Mouse (Mus musculus) forebrain, embryonic 16.5 days (tissue): ENCODE measurements around the gene Npvf. TPM values are rescaled to one million over a fixed set of nuclear protein-coding genes. Genes with fewer than 3 reads are reported as not detected.

Experiments
- ATAC-seq: fragments of 200-750 bp; cut with Nextera tagmentation; 2 replicates; pipeline ENCODE4 v1.8.0; 2017; ENCODE audit warnings: mild to moderate bottlenecking, moderate library complexity
- H3K27ac ChIP-seq: fragments of 300-500 bp; sonication (generic); 2 replicates; pipeline ENCODE4 v1.5.1; 2014; ENCODE audit warnings: low read length, control low read depth
- H3K27me3 ChIP-seq: fragments of 300-500 bp; sonication (generic); replicated peaks from 2 replicates; pipeline ENCODE4 v1.6.1; 2014; ENCODE audit warnings: low read length; ENCODE audit not compliant: control insufficient read depth, insufficient read depth
- H3K36me3 ChIP-seq: fragments of 300-500 bp; sonication (generic); 2 replicates; pipeline ENCODE4 v1.6.1; 2014; ENCODE audit not compliant: control insufficient read depth, insufficient read depth
- H3K4me1 ChIP-seq: fragments of 300-500 bp; sonication (generic); replicated peaks from 2 replicates; pipeline ENCODE4 v1.6.1; 2014; ENCODE audit warnings: low read length; ENCODE audit not compliant: control insufficient read depth, insufficient read depth
- H3K4me2 ChIP-seq: fragments of 300-500 bp; sonication (generic); 2 replicates; pipeline ENCODE4 v1.6.1; 2014; ENCODE audit warnings: mild to moderate bottlenecking, low read length, control low read depth
- H3K4me3 ChIP-seq: fragments of 300-500 bp; sonication (generic); replicated peaks from 2 replicates; pipeline ENCODE4 v1.5.1; 2014; ENCODE audit warnings: mild to moderate bottlenecking, low read length, control low read depth
- H3K9ac ChIP-seq: fragments of 300-500 bp; sonication (generic); replicated peaks from 2 replicates; pipeline ENCODE4 v1.6.1; 2014; ENCODE audit warnings: low read depth, low read length, control low read depth
- H3K9me3 ChIP-seq: fragments of 300-500 bp; sonication (generic); 2 replicates; pipeline ENCODE4 v1.6.1; 2016; ENCODE audit warnings: low read length; ENCODE audit not compliant: control insufficient read depth
- whole genome bisulfite sequencing: fragments of 180-500 bp; shearing (Covaris S2); extraction: QIAGEN DNeasy Blood & Tissue Kit; methylation state at CpG from one replicate; pipeline ENCODE4 v1.1.7; 2014; 5-methylcytosine and 5-hydroxymethylcytosine counted together
- polyA plus RNA-seq: library from polyadenylated mRNA; unstranded; fragments of >200 nt; fragmentation: Nextera tagmentation; extraction: Ambion mirVana; gene quantifications from 2 replicates; pipeline ENCODE4 v1.2.1, GENCODE M21; 2015

Gene Npvf
- polyA plus RNA-seq, 1 experiment from 2014 or later: not detected

GRCm38 (mm10) chr6:50666937-50667336 lies 12.7 kb upstream of the Npvf start:
- Histone ChIP-seq H3K27ac (no peak overlapping the region), H3K4me3 (no peak overlapping the region), H3K9me3 (no peaks in the 10 kb centered on the region), H3K27me3 (no peaks in the 10 kb centered on the region), H3K4me1 (peaks cover 6% of the 10 kb centered on the region), H3K4me2 (no peak overlapping the region), H3K36me3 (no peaks in the 10 kb centered on the region), H3K9ac (no peak overlapping the region)
- WGBS: 76% methylated on average over 5 of the region's 5 CpGs
- ATAC-seq: no peak

- WGBS: 87% methylated on average over 3 of the region's 3 CpGs
- H3K27me3 ChIP-seq: no peaks in the 10 kb centered on the region
- no peak overlapping the region for H3K4me2 ChIP-seq
- H3K4me3 ChIP-seq: no peak overlapping the region
- no peak overlapping the region for H3K27ac ChIP-seq
- no peak overlapping the region for H3K9ac ChIP-seq
- no peaks in the 10 kb centered on the region for H3K36me3 ChIP-seq
- no peaks in the 10 kb centered on the region for H3K9me3 ChIP-seq
- ATAC-seq: no peak
- H3K4me1 ChIP-seq: peaks cover 11% of the 10 kb centered on the region
Measured at GRCm38 (mm10) chr6:50665020-50665419, 10.8 kb upstream of the Npvf start.

DNA sequence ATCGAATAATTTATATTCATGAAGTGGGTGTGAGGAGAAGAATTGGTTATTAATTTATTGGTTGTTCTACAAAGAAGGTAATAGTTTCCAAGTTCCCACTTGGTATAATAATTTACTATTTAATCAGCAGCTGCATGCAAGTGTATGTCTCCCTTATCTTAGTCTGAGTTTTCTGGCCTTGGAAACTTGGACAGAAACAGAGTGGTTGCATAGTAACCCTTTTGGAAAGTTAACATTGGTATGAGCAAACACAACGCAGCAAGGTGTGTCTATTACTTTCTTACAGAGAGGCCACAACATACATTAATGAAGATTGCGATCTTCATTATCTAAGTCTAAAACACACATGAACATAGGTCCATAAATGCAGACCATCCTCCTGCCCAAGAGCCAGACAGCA lies 10.0 kb upstream of the Npvf start:
- WGBS: 90% methylated on average over 3 of the region's 3 CpGs
- no peak for ATAC-seq
- H3K4me2 ChIP-seq: no peak overlapping the region

GRCm38 (mm10) chr6:50662925-50663583 lies 8.8 kb upstream of the Npvf start:
- ATAC-seq: no peak
- WGBS: 79% methylated on average over 12 of the region's 12 CpGs
- peaks cover 13% of the 10 kb centered on the region for H3K4me1 ChIP-seq
- no peaks in the 10 kb centered on the region for H3K9me3 ChIP-seq
- no peak overlapping the region for H3K4me3 ChIP-seq
- H3K36me3 ChIP-seq: no peaks in the 10 kb centered on the region
- H3K27ac ChIP-seq: no peak overlapping the region
- no peak overlapping the region for H3K9ac ChIP-seq
- no peaks in the 10 kb centered on the region for H3K27me3 ChIP-seq
- H3K4me2 ChIP-seq: no peak overlapping the region

More for the DNA sequence above, 10.0 kb upstream of the Npvf start:
- Histone ChIP-seq H3K36me3 (no peaks in the 10 kb centered on the region), H3K27ac (no peak overlapping the region), H3K27me3 (no peaks in the 10 kb centered on the region), H3K4me1 (peaks cover 11% of the 10 kb centered on the region), H3K9me3 (no peaks in the 10 kb centered on the region), H3K4me3 (no peak overlapping the region), H3K9ac (no peak overlapping the region)

GRCm38 (mm10) chr6:50661729-50662128 lies 7.5 kb upstream of the Npvf start:
- peaks cover 13% of the 10 kb centered on the region for H3K4me1 ChIP-seq
- ATAC-seq: peak; percentile 51; the same call in 1 of the 2 replicates
- no peak overlapping the region for H3K27ac ChIP-seq
- no peak overlapping the region for H3K4me3 ChIP-seq
- H3K27me3 ChIP-seq: no peaks in the 10 kb centered on the region
- no peaks in the 10 kb centered on the region for H3K36me3 ChIP-seq
- no peak overlapping the region for H3K9ac ChIP-seq
- no peaks in the 10 kb centered on the region for H3K9me3 ChIP-seq
- 52% methylated on average over 7 of the region's 7 CpGs for WGBS
- H3K4me2 ChIP-seq: no peak overlapping the region

DNA sequence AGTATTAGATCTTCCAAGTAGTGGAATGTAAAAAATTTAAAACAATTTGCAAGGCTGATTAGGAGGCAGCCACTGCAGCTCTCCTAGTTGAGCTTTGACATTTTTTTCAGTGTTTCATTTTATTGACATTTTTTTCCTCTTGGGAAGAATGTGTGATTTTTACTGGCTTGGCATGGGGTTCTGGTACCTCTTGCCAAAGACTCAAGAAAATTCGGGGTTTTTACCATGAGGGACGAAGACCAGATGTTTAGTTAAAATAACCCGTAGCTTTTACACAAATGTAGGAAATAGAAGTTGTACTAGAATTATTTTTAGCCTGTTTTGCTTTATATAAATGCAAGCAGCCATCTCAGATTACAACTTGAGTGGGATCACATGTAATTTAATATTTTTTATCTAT lies 4.2 kb upstream of the Npvf start:
- H3K27ac ChIP-seq: no peak overlapping the region
- H3K4me2 ChIP-seq: no peak overlapping the region
- no peaks in the 10 kb centered on the region for H3K27me3 ChIP-seq
- H3K9ac ChIP-seq: no peak overlapping the region
- WGBS: 48% methylated on average over 3 of the region's 3 CpGs
- H3K4me3 ChIP-seq: no peak overlapping the region
- no peaks in the 10 kb centered on the region for H3K9me3 ChIP-seq
- peaks cover 16% of the 10 kb centered on the region for H3K4me1 ChIP-seq
- ATAC-seq: no peak
- H3K36me3 ChIP-seq: no peaks in the 10 kb centered on the region

- H3K4me2 ChIP-seq: no peak overlapping the region
- peak; percentile 61; the same call in 1 of the 2 replicates for ATAC-seq
- H3K27me3 ChIP-seq: no peaks in the 10 kb centered on the region
- H3K36me3 ChIP-seq: no peaks in the 10 kb centered on the region
- no peak overlapping the region for H3K9ac ChIP-seq
- 62% methylated on average over 5 of the region's 5 CpGs for WGBS
- H3K4me1 ChIP-seq: peaks cover 13% of the 10 kb centered on the region
- no peak overlapping the region for H3K4me3 ChIP-seq
- no peaks in the 10 kb centered on the region for H3K9me3 ChIP-seq
- no peak overlapping the region for H3K27ac ChIP-seq
Measured at GRCm38 (mm10) chr6:50658018-50658417, 3.8 kb upstream of the Npvf start.

DNA sequence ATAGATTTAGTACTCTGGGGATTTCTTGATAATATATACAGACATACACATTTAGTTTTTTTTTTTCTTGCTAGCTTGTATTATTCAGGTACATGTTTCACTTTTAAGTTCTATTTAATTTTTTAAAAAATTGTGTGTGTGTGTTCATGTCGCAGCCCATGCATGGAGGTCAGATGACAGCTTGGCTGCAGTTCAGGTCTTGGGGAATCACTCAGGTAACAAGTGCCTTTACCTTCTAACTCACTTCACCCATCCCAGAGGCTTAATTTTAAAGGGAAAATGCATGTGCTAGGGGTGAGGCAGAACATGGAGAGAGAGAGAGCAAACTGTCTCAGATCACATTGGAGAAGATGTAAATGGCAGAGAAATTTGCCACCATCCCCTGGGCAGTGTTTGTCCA lies 2.2 kb upstream of the Npvf start:
- no peak overlapping the region for H3K27ac ChIP-seq
- WGBS: 97% methylated on average over 1 of the region's 1 CpGs
- H3K27me3 ChIP-seq: no peaks in the 10 kb centered on the region
- no peaks in the 10 kb centered on the region for H3K9me3 ChIP-seq
- H3K4me3 ChIP-seq: no peak overlapping the region
- no peak overlapping the region for H3K9ac ChIP-seq
- ATAC-seq: no peak
- no peak overlapping the region for H3K4me2 ChIP-seq
- no peaks in the 10 kb centered on the region for H3K36me3 ChIP-seq
- peaks cover 8% of the 10 kb centered on the region for H3K4me1 ChIP-seq

- ATAC-seq: no peak
Measured at GRCm38 (mm10) chr6:50655925-50656324, 1.7 kb upstream of the Npvf start.

GRCm38 (mm10) chr6:50647656-50648055 lies 6.6 kb downstream of the Npvf start:
- Histone ChIP-seq H3K4me3 (no peak overlapping the region), H3K9me3 (no peaks in the 10 kb centered on the region), H3K27me3 (no peaks in the 10 kb centered on the region), H3K4me2 (no peak overlapping the region), H3K27ac (no peak overlapping the region), H3K9ac (no peak overlapping the region), H3K4me1 (peaks cover 20% of the 10 kb centered on the region), H3K36me3 (no peaks in the 10 kb centered on the region)
- WGBS: 81% methylated on average over 6 of the region's 6 CpGs
- ATAC-seq: no peak

More at GRCm38 (mm10) chr6:50655925-50656324, 1.7 kb upstream of the Npvf start:
- H3K4me1 ChIP-seq: peaks cover 5% of the 10 kb centered on the region
- no peaks in the 10 kb centered on the region for H3K36me3 ChIP-seq
- 83% methylated on average over 3 of the region's 3 CpGs for whole genome bisulfite sequencing
- H3K27me3 ChIP-seq: no peaks in the 10 kb centered on the region
- H3K4me3 ChIP-seq: no peak overlapping the region
- no peak overlapping the region for H3K4me2 ChIP-seq
- no peak overlapping the region for H3K9ac ChIP-seq
- H3K27ac ChIP-seq: no peak overlapping the region
- no peaks in the 10 kb centered on the region for H3K9me3 ChIP-seq
